Comparison of ENCODE assay signal across 9 mouse cellular contexts in the genomic region with DNA sequence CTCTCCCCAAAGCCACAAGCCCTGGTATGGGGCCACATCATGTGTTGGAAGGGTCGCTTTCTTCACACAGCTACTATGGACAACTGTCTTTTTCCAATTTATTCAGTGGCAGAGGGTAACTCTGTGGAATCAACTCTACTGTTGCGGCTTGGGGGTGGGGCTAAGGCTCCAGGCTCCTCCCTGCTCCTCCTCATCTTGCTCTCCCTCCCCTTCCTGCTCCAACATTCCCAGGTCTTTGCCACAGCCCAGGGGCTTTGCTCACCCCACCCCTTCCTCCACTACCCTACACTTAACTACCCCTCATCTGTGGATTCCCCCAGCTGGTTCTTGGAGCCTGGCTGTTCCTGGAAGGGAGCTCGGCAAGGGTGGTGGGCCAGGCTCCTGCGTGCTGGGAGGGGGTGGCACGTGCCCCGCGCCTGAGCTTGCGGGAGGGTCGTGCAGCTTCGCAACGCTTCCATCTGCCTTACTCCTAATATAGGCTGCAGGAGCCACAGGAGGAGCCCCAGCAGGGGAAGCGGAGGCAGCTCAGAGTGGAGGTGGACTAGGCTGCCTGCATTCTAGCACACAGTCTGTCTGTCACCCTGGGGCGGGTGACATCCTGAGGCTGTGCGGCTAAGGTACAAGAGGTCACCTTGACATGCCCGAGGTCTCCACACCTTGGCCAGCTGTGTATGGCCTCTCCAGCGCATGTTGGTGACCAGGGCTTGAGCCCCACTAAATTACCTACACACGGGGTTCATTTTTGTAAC.
DNase-seq lines count a peak whose midpoint lies in the region; ATAC-seq and TF ChIP-seq lines count a peak whose summit lies in the region.
"Had no signal": no experiment of that assay in that cellular context is flagged by ENCODE, and none has a peak within 500 bp of the region (broad histone marks: within the 10 kb centered on the region; RNA-seq: fewer than 3 reads in every experiment).

No protein-coding gene starts in this region.

- intact Hi-C loops in left cerebral cortex, adult 2 months (cut with DNase I), result no loop called here
- intact Hi-C loops in left cerebral cortex, postnatal 4 days (cut with DNase I), result no loop called here

- DNase-seq in frontal cortex, postnatal 25 days (ENCODE audit: low spot score in 2 of 2), result no peak
- DNase-seq in left cerebral cortex, adult 2 months (ENCODE audit: extremely low spot score in 1 of 2, low spot score in 2 of 2), result peak; percentile 20
- DNase-seq in left cerebral cortex, postnatal 4 days, result no peak
- no peak for DNase-seq in embryonic facial prominence, embryonic 14.5 days (ENCODE audit: low spot score)
- peak; percentile 24 for DNase-seq in right cerebral cortex, postnatal 25 days
- no peak for DNase-seq in retina, postnatal 1 day
- DNase-seq in natural killer cell, adult 2 months (ENCODE audit: low spot score in 2 of 2), result no peak

- TF ChIP-seq CTCF in left cerebral cortex, adult 2 months (IDR thresholded peaks at IDR 0.05), result no peak

- peak overlapping the region; percentile 35 for H3K4me2 ChIP-seq in embryonic facial prominence, embryonic 14.5 days (ENCODE audit: low read depth, low read length)
- H3K4me2 ChIP-seq: liver, embryonic 12.5 days had no signal

- H3K9ac ChIP-seq in embryonic facial prominence, embryonic 14.5 days (ENCODE audit: low read depth, low read length), result peak overlapping the region; percentile 40; the same call in 1 of the 2 replicates
- H3K9ac ChIP-seq: liver, embryonic 12.5 days had no signal

- peaks cover 16% of the 10 kb centered on the region; the same call in 1 of the 2 replicates for H3K4me1 ChIP-seq in embryonic facial prominence, embryonic 14.5 days (ENCODE audit: control insufficient read depth, insufficient read depth, low read length)

- no peaks in the 10 kb centered on the region for H3K27me3 ChIP-seq in embryonic facial prominence, embryonic 14.5 days (replicated peaks; ENCODE audit: control insufficient read depth, insufficient read depth, low read length)

- no peak overlapping the region for H3K27ac ChIP-seq in left cerebral cortex, adult 2 months
- H3K27ac ChIP-seq in embryonic facial prominence, embryonic 14.5 days (replicated peaks; ENCODE audit: low read depth, low read length), result no peak overlapping the region
- H3K27ac ChIP-seq: liver, embryonic 12.5 days had no signal

- 24% methylated on average over 15 of the region's 17 CpGs for WGBS in embryonic facial prominence, embryonic 14.5 days

- H3K9me3 ChIP-seq in embryonic facial prominence, embryonic 14.5 days (ENCODE audit: control insufficient read depth, low read length), result no peaks in the 10 kb centered on the region
- H3K9me3 ChIP-seq: liver, embryonic 12.5 days had no signal

- no peaks in the 10 kb centered on the region for H3K36me3 ChIP-seq in embryonic facial prominence, embryonic 14.5 days (ENCODE audit: control insufficient read depth, insufficient read depth, low read length)
- H3K36me3 ChIP-seq: liver, embryonic 12.5 days had no signal

- ATAC-seq in frontal cortex, adult (ENCODE audit: low TSS enrichment), result peak; percentile 70; the same call in 1 of the 2 replicates
- ATAC-seq in embryonic facial prominence, embryonic 14.5 days (ENCODE audit: low read depth), result peak; percentile 56; the same call in 1 of the 2 replicates
- ATAC-seq: liver, embryonic 12.5 days had no signal

- no peak overlapping the region for H3K4me3 ChIP-seq in left cerebral cortex, adult 2 months
- no peak overlapping the region for H3K4me3 ChIP-seq in embryonic facial prominence, embryonic 14.5 days (ENCODE audit: low read depth, low read length)
- H3K4me3 ChIP-seq: liver, embryonic 12.5 days had no signal

Comparison
In these comparisons a context has a peak if more than half of its experiments do, and no peak if none do; other contexts are left out.
1. DNase-seq: peak in left cerebral cortex, adult 2 months (2 of 2) and right cerebral cortex, postnatal 25 days (single experiment); none in frontal cortex, postnatal 25 days (0 of 2), left cerebral cortex, postnatal 4 days (single experiment), embryonic facial prominence, embryonic 14.5 days (single experiment), retina, postnatal 1 day (single experiment) and natural killer cell, adult 2 months (0 of 2).